Mouse (Mus musculus) liver, adult 2 months (tissue): Measurements from ENCODE around the gene Bach2. TPM values are rescaled to one million over a fixed set of nuclear protein-coding genes. Genes with fewer than 3 reads are reported as not detected.

Experiments used
- DNase-seq: peaks from one replicate; pipeline ENCODE4 v3.0.0-alpha.2; 2011; ENCODE audit warnings: low read depth, low spot score; ENCODE audit errors: extremely low read depth
- H3K27ac ChIP-seq: fragments of 200-500 bp; replicated peaks from 2 replicates; pipeline ENCODE4 v1.5.1; 2012; ENCODE audit warnings: low read depth, mild to moderate bottlenecking, control low read depth, inconsistent platforms, low read length; ENCODE audit not compliant: insufficient read depth
- H3K27me3 ChIP-seq: fragments of 200-500 bp; 2 replicates; pipeline ENCODE4 v1.6.1; 2012; ENCODE audit warnings: mild to moderate bottlenecking, moderate library complexity, low read length, inconsistent platforms; ENCODE audit not compliant: control insufficient read depth, insufficient read depth
- H3K36me3 ChIP-seq: fragments of 200-500 bp; 2 replicates; pipeline ENCODE4 v1.6.1; 2012; ENCODE audit warnings: low read length, inconsistent platforms; ENCODE audit not compliant: control insufficient read depth, insufficient read depth
- H3K4me1 ChIP-seq: fragments of 200-500 bp; 2 replicates; pipeline ENCODE4 v1.6.1; 2011; ENCODE audit warnings: low read length; ENCODE audit not compliant: control insufficient read depth, insufficient read depth
- H3K4me3 ChIP-seq: fragments of 200-500 bp; 2 replicates; pipeline ENCODE4 v1.5.1; 2011; ENCODE audit warnings: low read depth, mild to moderate bottlenecking, control low read depth, low read length, moderate library complexity; ENCODE audit not compliant: insufficient read depth
- H3K79me2 ChIP-seq: fragments of 200-500 bp; 2 replicates; pipeline ENCODE4 v1.6.1; 2012; ENCODE audit warnings: inconsistent platforms, mild to moderate bottlenecking, low read length, moderate library complexity; ENCODE audit not compliant: control insufficient read depth, insufficient read depth
- H3K9ac ChIP-seq: fragments of 200-500 bp; 2 replicates; pipeline ENCODE4 v1.6.1; 2012; ENCODE audit warnings: low read depth, mild to moderate bottlenecking, control low read depth, inconsistent platforms, low read length
- CTCF ChIP-seq: fragments of 200-500 bp; IDR thresholded peaks from 2 replicates; pipeline ENCODE4 v1.5.1; 2011; ENCODE audit warnings: low read depth, low read length, control low read depth
- POLR2A ChIP-seq: fragments of 200-500 bp; IDR thresholded peaks from 2 replicates; pipeline ENCODE4 v1.6.1; 2011; ENCODE audit warnings: low read length, control low read depth; ENCODE audit not compliant: insufficient read depth; ENCODE audit errors: extremely low read depth
- WGBS: fragments of 180-500 bp; shearing (Covaris S2); methylation state at CpG from one replicate; pipeline ENCODE4 v1.1.7; 2018; 5-methylcytosine and 5-hydroxymethylcytosine counted together
- polyA plus RNA-seq: library from polyadenylated mRNA; depleted of rRNA; stranded (reverse); fragments of >200 nt; gene quantifications from 2 replicates; pipeline ENCODE4 v1.2.3, GENCODE M21; 2012
- total RNA-seq: library from RNA; depleted of rRNA; stranded (reverse); fragments of >200 nt; gene quantifications from 2 replicates; pipeline ENCODE4 v1.2.3, GENCODE M21; 2014

Gene Bach2
- total and polyA plus RNA-seq, 2 experiments, result 2.1 to 6.0 TPM

DNA sequence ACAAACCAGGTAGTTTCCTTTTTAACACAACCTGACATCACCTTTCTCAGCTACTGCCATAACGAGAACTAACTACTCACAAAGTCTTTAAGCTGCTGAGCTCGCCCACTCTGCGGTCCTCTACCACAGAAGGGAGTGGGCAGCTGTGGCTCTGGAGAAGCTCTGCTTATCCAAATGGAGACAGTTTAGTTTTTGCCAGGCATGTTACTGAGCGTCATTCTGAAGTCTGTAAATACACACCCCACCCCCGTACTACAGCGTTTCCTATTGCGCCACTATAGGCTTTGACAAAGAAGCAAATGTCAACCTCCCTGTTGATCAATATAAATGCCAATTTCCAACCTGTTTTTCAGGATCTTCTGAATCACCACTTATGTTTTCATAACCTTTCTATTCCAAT is 39.4 kb upstream of the Bach2 start:
- H3K4me3 ChIP-seq, result no peak overlapping the region
- TF ChIP-seq POLR2A (no peak), CTCF (no peak)
- no peaks in the 10 kb centered on the region for H3K79me2 ChIP-seq
- DNase-seq, result no peak
- WGBS, result 42% methylated on average over 7 of the region's 7 CpGs
- no peak overlapping the region for H3K9ac ChIP-seq
- H3K27ac ChIP-seq, result no peak overlapping the region
- H3K27me3 ChIP-seq, result no peaks in the 10 kb centered on the region
- no peaks in the 10 kb centered on the region for H3K4me1 ChIP-seq
- H3K36me3 ChIP-seq, result no peaks in the 10 kb centered on the region

GRCm38 (mm10) chr4:32201114-32201513 is 37.5 kb upstream of the Bach2 start:
- no peaks in the 10 kb centered on the region for H3K79me2 ChIP-seq
- no peak overlapping the region for H3K9ac ChIP-seq
- no peak overlapping the region for H3K4me3 ChIP-seq
- TF ChIP-seq CTCF (no peak), POLR2A (no peak)
- H3K27me3 ChIP-seq, result no peaks in the 10 kb centered on the region
- H3K4me1 ChIP-seq, result no peaks in the 10 kb centered on the region
- no peaks in the 10 kb centered on the region for H3K36me3 ChIP-seq
- 88% methylated on average over 8 of the region's 8 CpGs for WGBS
- no peak for DNase-seq
- H3K27ac ChIP-seq, result no peak overlapping the region

DNA sequence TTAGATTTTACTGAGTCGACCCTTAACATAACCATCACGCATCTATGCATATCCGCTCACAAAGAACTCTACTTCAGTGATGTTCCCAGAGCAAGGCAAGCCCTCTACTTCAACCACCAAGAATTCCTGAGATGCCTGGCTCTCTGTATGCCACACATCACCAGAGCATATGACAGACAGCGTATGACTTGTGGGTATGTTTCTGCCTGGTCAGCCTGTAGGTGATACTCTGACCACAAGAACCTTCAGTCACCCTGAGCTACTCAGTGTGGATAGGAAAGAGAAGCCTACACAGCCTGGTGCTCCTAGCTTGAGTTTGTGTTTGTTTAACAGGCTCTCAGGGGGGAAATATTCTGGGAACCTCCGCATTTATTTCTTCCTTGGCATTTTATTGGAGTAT is 36.2 kb upstream of the Bach2 start:
- Histone ChIP-seq H3K4me1 (no peaks in the 10 kb centered on the region), H3K9ac (no peak overlapping the region), H3K79me2 (no peaks in the 10 kb centered on the region), H3K27ac (no peak overlapping the region), H3K27me3 (no peaks in the 10 kb centered on the region), H3K4me3 (no peak overlapping the region), H3K36me3 (no peaks in the 10 kb centered on the region)
- DNase-seq, result no peak
- WGBS, result 99% methylated on average over 5 of the region's 5 CpGs
- TF ChIP-seq POLR2A (no peak), CTCF (no peak)

GRCm38 (mm10) chr4:32204819-32205218 is 33.8 kb upstream of the Bach2 start:
- Histone ChIP-seq H3K79me2 (no peaks in the 10 kb centered on the region), H3K27me3 (no peaks in the 10 kb centered on the region), H3K27ac (no peak overlapping the region), H3K9ac (no peak overlapping the region), H3K4me1 (no peaks in the 10 kb centered on the region), H3K36me3 (no peaks in the 10 kb centered on the region), H3K4me3 (no peak overlapping the region)
- WGBS, result 71% methylated on average over 4 of the region's 4 CpGs
- TF ChIP-seq POLR2A (no peak), CTCF (no peak)
- DNase-seq, result no peak

GRCm38 (mm10) chr4:32205825-32206224 is 32.8 kb upstream of the Bach2 start:
- H3K79me2 ChIP-seq, result no peaks in the 10 kb centered on the region
- no peak for TF ChIP-seq CTCF
- TF ChIP-seq POLR2A, result no peak
- H3K4me3 ChIP-seq, result no peak overlapping the region
- no peaks in the 10 kb centered on the region for H3K4me1 ChIP-seq
- 68% methylated on average over 2 of the region's 2 CpGs for WGBS
- no peak overlapping the region for H3K9ac ChIP-seq
- no peaks in the 10 kb centered on the region for H3K27me3 ChIP-seq
- no peaks in the 10 kb centered on the region for H3K36me3 ChIP-seq
- DNase-seq, result no peak
- H3K27ac ChIP-seq, result no peak overlapping the region

- Histone ChIP-seq H3K9ac (no peak overlapping the region), H3K4me3 (no peak overlapping the region), H3K27me3 (no peaks in the 10 kb centered on the region), H3K36me3 (no peaks in the 10 kb centered on the region), H3K4me1 (peaks cover 5% of the 10 kb centered on the region; the same call in 1 of the 2 replicates), H3K79me2 (no peaks in the 10 kb centered on the region), H3K27ac (no peak overlapping the region)
- no peak for DNase-seq
- WGBS, result 88% methylated on average over 2 of the region's 2 CpGs
- no peak for TF ChIP-seq POLR2A
- TF ChIP-seq CTCF, result no peak
Observed at GRCm38 (mm10) chr4:32209995-32210394, 28.6 kb upstream of the Bach2 start.
